Mouse (Mus musculus) thymus, postnatal 4 days (tissue): ENCODE results near the gene Mllt6.
A peak's percentile ranks its signal among the peaks of the same experiment; 100 is the strongest.

Experiments used
- DNase-seq: peaks from one replicate; pipeline ENCODE4 v3.0.0; 2021

Gene Mllt6

GRCm38 (mm10) chr11:97669829-97670228 lies 6.6 kb downstream of the Mllt6 start:
- no peak for DNase-seq

GRCm38 (mm10) chr11:97670234-97671176 lies 7.3 kb downstream of the Mllt6 start:
- DNase-seq, result no peak

GRCm38 (mm10) chr11:97671177-97671527 lies 7.9 kb downstream of the Mllt6 start:
- no peak for DNase-seq

- DNase-seq, result no peak
Measured at GRCm38 (mm10) chr11:97673148-97673547, 9.9 kb downstream of the Mllt6 start.

- DNase-seq, result no peak
Measured at GRCm38 (mm10) chr11:97676050-97676754, 13.0 kb downstream of the Mllt6 start.

- DNase-seq, result no peak
Measured at GRCm38 (mm10) chr11:97677381-97677780, 14.2 kb downstream of the Mllt6 start.

- no peak for DNase-seq
Measured at GRCm38 (mm10) chr11:97677842-97678241, 14.6 kb downstream of the Mllt6 start.

GRCm38 (mm10) chr11:97678301-97678700 lies 15.1 kb downstream of the Mllt6 start:
- DNase-seq, result no peak

GRCm38 (mm10) chr11:97680430-97680829 lies 17.2 kb downstream of the Mllt6 start:
- no peak for DNase-seq

- DNase-seq, result no peak
Measured at GRCm38 (mm10) chr11:97682504-97683055, 19.4 kb downstream of the Mllt6 start.

- DNase-seq, result peak; percentile 64
Measured at GRCm38 (mm10) chr11:97684063-97684680, 21.0 kb downstream of the Mllt6 start.

GRCm38 (mm10) chr11:97684766-97685165 lies 21.6 kb downstream of the Mllt6 start:
- DNase-seq, result no peak

GRCm38 (mm10) chr11:97685613-97686321 lies 22.6 kb downstream of the Mllt6 start, which contains the start of gene Cisd3:
Gene Cisd3, plus strand, starts transcription at chr11:97685826.
- DNase-seq, result peak; percentile 85

- DNase-seq, result no peak
Measured at GRCm38 (mm10) chr11:97686322-97686908, 23.2 kb downstream of the Mllt6 start.

GRCm38 (mm10) chr11:97687061-97687460 lies 23.8 kb downstream of the Mllt6 start:
- DNase-seq, result no peak

GRCm38 (mm10) chr11:97689861-97690260 lies 26.6 kb downstream of the Mllt6 start:
- DNase-seq, result peak; percentile 93

GRCm38 (mm10) chr11:97694435-97694834 lies 31.2 kb downstream of the Mllt6 start:
- DNase-seq, result no peak

GRCm38 (mm10) chr11:97694921-97695711 lies 31.9 kb downstream of the Mllt6 start:
- DNase-seq, result no peak

GRCm38 (mm10) chr11:97695712-97696401 lies 32.6 kb downstream of the Mllt6 start:
- DNase-seq, result no peak

- DNase-seq, result no peak
Measured at GRCm38 (mm10) chr11:97696669-97697068, 33.5 kb downstream of the Mllt6 start.
